Mouse (Mus musculus) lung, adult 2 months (tissue): Measurements from ENCODE around the gene Cdcp2. TPM values are rescaled to one million over a fixed set of nuclear protein-coding genes. Genes with fewer than 3 reads are reported as not detected.
"Not testable (repeated sequence)": the region's sequence is repeated elsewhere in the genome, so short reads cannot be mapped to it uniquely, and the experiment has no call there.

Experiments used
- DNase-seq: peaks from one replicate; pipeline ENCODE4 v3.0.0; 2022
- H3K4me1 ChIP-seq: fragments of 200-500 bp; 2 replicates; pipeline ENCODE4 v1.6.1; 2011; ENCODE audit warnings: low read length; ENCODE audit not compliant: control insufficient read depth, insufficient read depth
- H3K4me3 ChIP-seq: fragments of 200-500 bp; replicated peaks from 2 replicates; pipeline ENCODE3; 2011; ENCODE audit warnings: low read depth, mild to moderate bottlenecking, control low read depth, low read length; ENCODE audit errors: extremely low read depth
- CTCF ChIP-seq: fragments of 200-500 bp; IDR thresholded peaks from 2 replicates; pipeline ENCODE4 v1.5.1; 2011; ENCODE audit warnings: mild to moderate bottlenecking, low read length, control low read depth; ENCODE audit not compliant: insufficient read depth
- POLR2A ChIP-seq: fragments of 200-500 bp; IDR thresholded peaks from 2 replicates; pipeline ENCODE4 v1.6.1; 2011; ENCODE audit warnings: low read depth, mild to moderate bottlenecking, control low read depth, low read length, borderline replicate concordance; ENCODE audit errors: extremely low read depth
- WGBS: fragments of 180-500 bp; shearing (Covaris S2); methylation state at CpG from one replicate; pipeline ENCODE4 v1.1.7; 2018; 5-methylcytosine and 5-hydroxymethylcytosine counted together
- polyA plus RNA-seq: library from polyadenylated mRNA; depleted of rRNA; stranded (reverse); fragments of >200 nt; gene quantifications from 2 replicates; pipeline ENCODE4 v1.2.3, GENCODE M21; 2012

The Cdcp2 gene
- polyA plus RNA-seq, 1 experiment = not detected

- Histone ChIP-seq H3K4me3 (no peak overlapping the region), H3K4me1 (no peaks in the 10 kb centered on the region)
- WGBS = 42% methylated on average over 13 of the region's 13 CpGs
- TF ChIP-seq POLR2A = no peak
- no peak for DNase-seq
These were observed 11.6 kb downstream of the Cdcp2 start for GRCm38 (mm10) chr4:107108291-107108731.

- 90% methylated on average over 6 of the region's 6 CpGs for WGBS
These were observed 12.5 kb downstream of the Cdcp2 start for GRCm38 (mm10) chr4:107109181-107109580.

GRCm38 (mm10) chr4:107114278-107114677 lies 17.6 kb downstream of the Cdcp2 start:
- TF ChIP-seq POLR2A (no peak), CTCF (no peak)
- Histone ChIP-seq H3K4me3 (no peak overlapping the region), H3K4me1 (no peaks in the 10 kb centered on the region)
- no peak for DNase-seq
- WGBS = 39% methylated on average over 8 of the region's 8 CpGs

More at GRCm38 (mm10) chr4:107109181-107109580, 12.5 kb downstream of the Cdcp2 start:
- DNase-seq, H3K4me1 ChIP-seq, H3K4me3 ChIP-seq: not testable (repeated sequence)

GRCm38 (mm10) chr4:107117741-107118385 lies 21.2 kb downstream of the Cdcp2 start:
- H3K4me3 ChIP-seq = no peak overlapping the region
- TF ChIP-seq POLR2A (no peak), CTCF (no peak)
- 80% methylated on average over 2 of the region's 2 CpGs for WGBS
- DNase-seq = no peak
- no peaks in the 10 kb centered on the region for H3K4me1 ChIP-seq

- DNase-seq = no peak
- no peak overlapping the region for H3K4me3 ChIP-seq
- no peaks in the 10 kb centered on the region for H3K4me1 ChIP-seq
- 50% methylated on average over 4 of the region's 4 CpGs for WGBS
- no peak for TF ChIP-seq CTCF
- TF ChIP-seq POLR2A = no peak
These were observed 22.4 kb downstream of the Cdcp2 start for GRCm38 (mm10) chr4:107119056-107119455.

GRCm38 (mm10) chr4:107120676-107121075 lies 24.0 kb downstream of the Cdcp2 start:
- H3K4me1 ChIP-seq = no peaks in the 10 kb centered on the region
- WGBS = 83% methylated on average over 6 of the region's 6 CpGs
- no peak for DNase-seq
- no peak overlapping the region for H3K4me3 ChIP-seq
- TF ChIP-seq POLR2A = no peak
- no peak for TF ChIP-seq CTCF

GRCm38 (mm10) chr4:107121165-107121943 lies 24.7 kb downstream of the Cdcp2 start:
- TF ChIP-seq CTCF (peak; percentile 53), POLR2A (no peak)
- no peak for DNase-seq
- no peak overlapping the region for H3K4me3 ChIP-seq
- H3K4me1 ChIP-seq = no peaks in the 10 kb centered on the region
- 71% methylated on average over 12 of the region's 12 CpGs for WGBS

GRCm38 (mm10) chr4:107124376-107124775 lies 27.7 kb downstream of the Cdcp2 start:
- no peak for DNase-seq
- Histone ChIP-seq H3K4me1 (no peaks in the 10 kb centered on the region), H3K4me3 (no peak overlapping the region)
- 75% methylated on average over 7 of the region's 7 CpGs for WGBS
- no peak for TF ChIP-seq POLR2A
- no peak for TF ChIP-seq CTCF

- Histone ChIP-seq H3K4me3 (no peak overlapping the region), H3K4me1 (no peaks in the 10 kb centered on the region)
- TF ChIP-seq CTCF (no peak), POLR2A (no peak)
- DNase-seq = no peak
- WGBS = 61% methylated on average over 5 of the region's 5 CpGs
These were observed 28.4 kb downstream of the Cdcp2 start for GRCm38 (mm10) chr4:107125101-107125500.

GRCm38 (mm10) chr4:107126389-107126788 lies 29.7 kb downstream of the Cdcp2 start:
- WGBS = 73% methylated on average over 10 of the region's 10 CpGs
- no peak for DNase-seq

More at GRCm38 (mm10) chr4:107126389-107126788, 29.7 kb downstream of the Cdcp2 start:
- H3K4me1 ChIP-seq = no peaks in the 10 kb centered on the region
- TF ChIP-seq CTCF = no peak
- TF ChIP-seq POLR2A = no peak
- no peak overlapping the region for H3K4me3 ChIP-seq
